In genomic region chr5:107793258-107793657, GRCm38 (mm10) we compare ENCODE assay signal across 12 mouse cellular contexts. TPM values are rescaled to one million over a fixed set of nuclear protein-coding genes. Genes with fewer than 3 reads are reported as not detected.
DNase-seq lines count a peak whose midpoint lies in the region; ATAC-seq lines count a peak whose summit lies in the region.
"Had no signal": no experiment of that assay in that cellular context is flagged by ENCODE, and none has a peak within 500 bp of the region (broad histone marks: within the 10 kb centered on the region; RNA-seq: fewer than 3 reads in every experiment).

No protein-coding gene starts in this region.

- H3K4me1 ChIP-seq in heart, embryonic 15.5 days (replicated peaks) = peaks cover 10% of the 10 kb centered on the region
- H3K4me1 ChIP-seq: megakaryocyte, embryonic 14.5 days had no signal

- WGBS in heart, embryonic 15.5 days = 12% methylated on average over 3 of the region's 3 CpGs

- H3K27me3 ChIP-seq in heart, embryonic 15.5 days = no peaks in the 10 kb centered on the region

- DNase-seq in heart, adult 11 months = peak; percentile 84
- no peak for DNase-seq in heart, postnatal 25 days (ENCODE audit: low spot score)
- peak; percentile 49 for DNase-seq in adipocyte (ENCODE audit: low spot score)
- peak; percentile 25 for DNase-seq in lung, postnatal 14 days
- DNase-seq in ovary, adult 18-20 months (ENCODE audit: low spot score) = no peak
- DNase-seq in thymus, postnatal 4 days = no peak
- no peak for DNase-seq in cerebellum, adult 18-20 months
- DNase-seq: layer of hippocampus, adult 9-11 months had no signal

- ATAC-seq in heart, embryonic 15.5 days (replicated peaks; ENCODE audit: insufficient number of reproducible peaks, insufficient read depth, low FRiP score, low read depth) = peak; percentile 88
- ATAC-seq: activated CD4-positive, CD25-positive, alpha-beta regulatory T cell, adult 4 months had no signal

- no peaks in the 10 kb centered on the region for H3K9me3 ChIP-seq in heart, embryonic 15.5 days (replicated peaks)
- H3K9me3 ChIP-seq: megakaryocyte, embryonic 14.5 days had no signal

- no peak overlapping the region for H3K4me2 ChIP-seq in heart, embryonic 15.5 days

- no peak overlapping the region for H3K9ac ChIP-seq in heart, embryonic 15.5 days

- no peaks in the 10 kb centered on the region for H3K36me3 ChIP-seq in heart, embryonic 15.5 days

- peak overlapping the region; percentile 73 for H3K27ac ChIP-seq in heart, embryonic 15.5 days

- intact Hi-C loops in heart, postnatal 25 days (cut with DNase I) = loop anchor here (5.0 kb wide), 3 partner anchors 84 to 181 kb away; partner anchors contain the start of gene Evi5

- no peak overlapping the region for H3K4me3 ChIP-seq in heart, embryonic 15.5 days
- H3K4me3 ChIP-seq: megakaryocyte, embryonic 14.5 days had no signal

RNA-seq across cellular contexts. Expression of gene Ube2d2b, which starts 36.6 kb away (rescaled TPM):
- total RNA-seq in heart, postnatal 25 days (2021) = not detected
- 0.21 and 0.22 TPM in 2 replicates for polyA plus RNA-seq in heart, embryonic 15.5 days (2015; fragmentation: Nextera tagmentation; extraction: Ambion mirVana)
- total RNA-seq: neutrophil, adult 5-6 weeks had no signal

Comparison
In these comparisons a context has a peak if more than half of its experiments do, and no peak if none do; other contexts are left out.
1. DNase-seq: peak in heart, adult 11 months (single experiment), adipocyte (single experiment) and lung, postnatal 14 days (single experiment); none in heart, postnatal 25 days (single experiment), ovary, adult 18-20 months (single experiment), thymus, postnatal 4 days (single experiment) and cerebellum, adult 18-20 months (0 of 2).